Mouse (Mus musculus) heart, embryonic 12.5 days (tissue): Measurements from ENCODE around the gene Adipor2. TPM values are rescaled to one million over a fixed set of nuclear protein-coding genes. Genes with fewer than 3 reads are reported as not detected.
A peak's percentile ranks its signal among the peaks of the same experiment; 100 is the strongest.
"Not testable (repeated sequence)": the region's sequence is repeated elsewhere in the genome, so short reads cannot be mapped to it uniquely, and the experiment has no call there.

Experiments used
- ATAC-seq: fragments of 200-750 bp; cut with Nextera tagmentation; 2 replicates; pipeline ENCODE4 v1.8.0; 2017; ENCODE audit warnings: moderate TSS enrichment, moderate library complexity; ENCODE audit not compliant: insufficient number of reproducible peaks, low FRiP score
- H3K27ac ChIP-seq: fragments of 300-500 bp; sonication (generic); 2 replicates; pipeline ENCODE4 v1.5.1; 2016; ENCODE audit warnings: mild to moderate bottlenecking, moderate library complexity; ENCODE audit not compliant: poor library complexity, severe bottlenecking
- H3K27me3 ChIP-seq: fragments of 300-500 bp; sonication (generic); replicated peaks from 2 replicates; pipeline ENCODE4 v1.6.1; 2016; ENCODE audit warnings: mild to moderate bottlenecking, moderate library complexity
- H3K36me3 ChIP-seq: fragments of 300-500 bp; sonication (generic); 2 replicates; pipeline ENCODE4 v1.6.1; 2016; ENCODE audit warnings: mild to moderate bottlenecking, moderate library complexity
- H3K4me1 ChIP-seq: fragments of 300-500 bp; sonication (generic); replicated peaks from 2 replicates; pipeline ENCODE4 v1.6.1; 2016; ENCODE audit warnings: mild to moderate bottlenecking
- H3K4me2 ChIP-seq: fragments of 300-500 bp; sonication (generic); 2 replicates; pipeline ENCODE4 v1.6.1; 2016; ENCODE audit warnings: mild to moderate bottlenecking, moderate library complexity
- H3K4me3 ChIP-seq: fragments of 300-500 bp; sonication (generic); 2 replicates; pipeline ENCODE4 v1.5.1; 2016; ENCODE audit warnings: mild to moderate bottlenecking
- H3K9ac ChIP-seq: fragments of 300-500 bp; sonication (generic); 2 replicates; pipeline ENCODE4 v1.6.1; 2016; ENCODE audit warnings: mild to moderate bottlenecking, moderate library complexity
- H3K9me3 ChIP-seq: fragments of 300-500 bp; sonication (generic); replicated peaks from 2 replicates; pipeline ENCODE4 v1.6.1; 2016; ENCODE audit warnings: mild to moderate bottlenecking, moderate library complexity
- WGBS: fragments of 180-500 bp; shearing (Covaris S2); methylation state at CpG from one replicate; pipeline ENCODE4 v1.1.7; 2016; 5-methylcytosine and 5-hydroxymethylcytosine counted together
- polyA plus RNA-seq: library from polyadenylated mRNA; unstranded; fragments of >200 nt; fragmentation: Nextera tagmentation; extraction: Ambion mirVana; gene quantifications from 2 replicates; pipeline ENCODE4 v1.2.1, GENCODE M21; 2016

Gene Adipor2
- polyA plus RNA-seq, 1 experiment from 2014 or later = 27.8 TPM

DNA sequence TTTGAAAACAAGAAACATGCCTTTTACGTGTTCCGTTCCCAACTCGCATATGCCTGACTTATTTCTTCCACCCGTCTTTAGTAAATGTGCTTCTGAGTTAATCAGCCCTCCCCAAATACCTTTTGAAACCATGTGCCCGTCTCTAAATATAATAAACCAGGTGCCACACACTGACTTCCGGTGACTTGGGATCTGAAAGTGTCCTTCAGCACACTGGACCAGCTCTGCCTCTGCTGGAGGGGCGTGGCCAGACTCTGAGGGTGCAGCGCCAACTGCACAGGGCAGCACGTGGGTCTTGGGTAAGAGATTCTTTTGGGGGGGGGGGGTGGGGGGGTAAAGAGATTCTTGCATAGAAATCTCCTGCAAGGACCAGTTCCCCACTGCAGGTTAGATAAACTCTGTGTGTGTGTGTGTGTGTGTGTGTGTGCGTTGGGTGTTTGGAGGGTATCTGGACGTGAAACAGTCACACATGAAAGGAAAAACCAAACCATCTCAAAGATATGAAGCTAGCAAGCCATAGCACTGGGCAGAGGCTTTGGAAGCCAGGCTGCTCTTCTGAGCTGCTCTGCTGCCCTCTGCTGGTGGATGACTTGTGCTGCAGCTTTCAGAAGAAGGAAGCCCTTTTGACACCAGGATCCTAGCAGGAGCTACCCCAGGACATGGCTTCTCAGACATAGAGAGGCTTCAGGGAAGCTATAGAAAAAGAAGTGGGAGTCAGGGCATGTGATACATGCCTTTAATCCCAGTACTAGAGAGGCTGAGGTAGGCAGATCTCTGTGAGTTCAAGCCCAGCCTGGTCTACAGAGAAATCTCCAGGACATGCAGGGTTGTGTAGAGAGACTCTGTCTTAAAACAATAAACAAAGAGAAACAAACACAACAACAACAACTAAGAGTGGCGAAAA, 26.5 kb upstream of the Adipor2 start:
- Histone ChIP-seq H3K9me3 (no peaks in the 10 kb centered on the region), H3K27ac (no peak overlapping the region; the same call in 1 of the 2 replicates), H3K9ac (no peak overlapping the region), H3K4me3 (no peak overlapping the region), H3K4me2 (peak overlapping the region; percentile 56), H3K4me1 (peaks cover 15% of the 10 kb centered on the region), H3K36me3 (no peaks in the 10 kb centered on the region), H3K27me3 (no peaks in the 10 kb centered on the region)
- WGBS = 38% methylated on average over 12 of the region's 12 CpGs
- 0 out of 2 replicates have a peak, but pooled peaks have one; percentile 30 for ATAC-seq

DNA sequence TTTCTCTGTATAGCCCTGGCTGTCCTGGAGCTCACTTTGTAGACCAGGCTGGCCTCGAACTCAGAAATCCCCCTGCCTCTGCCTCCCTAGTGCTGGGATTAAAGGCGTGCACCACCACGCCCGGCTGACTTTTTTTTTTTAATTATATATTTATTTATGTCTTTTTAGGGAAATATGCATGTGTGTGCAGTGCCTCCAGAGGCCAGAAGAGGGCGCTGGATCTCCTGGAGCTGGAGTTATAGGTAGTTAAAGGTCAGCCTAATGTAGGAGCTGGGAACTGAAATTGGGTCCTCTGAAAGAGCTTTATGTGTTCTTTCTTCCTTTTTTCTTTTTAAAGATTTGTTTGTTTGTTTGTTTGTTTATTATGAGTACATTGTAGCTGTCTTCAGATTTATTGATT, 25.2 kb upstream of the Adipor2 start:
- not testable (repeated sequence) for H3K27me3 ChIP-seq, H3K4me2 ChIP-seq, H3K9me3 ChIP-seq, H3K9ac ChIP-seq, H3K4me3 ChIP-seq, ATAC-seq, H3K36me3 ChIP-seq, H3K27ac ChIP-seq
- H3K4me1 ChIP-seq = peaks cover 22% of the 10 kb centered on the region
- WGBS = 73% methylated on average over 5 of the region's 5 CpGs

DNA sequence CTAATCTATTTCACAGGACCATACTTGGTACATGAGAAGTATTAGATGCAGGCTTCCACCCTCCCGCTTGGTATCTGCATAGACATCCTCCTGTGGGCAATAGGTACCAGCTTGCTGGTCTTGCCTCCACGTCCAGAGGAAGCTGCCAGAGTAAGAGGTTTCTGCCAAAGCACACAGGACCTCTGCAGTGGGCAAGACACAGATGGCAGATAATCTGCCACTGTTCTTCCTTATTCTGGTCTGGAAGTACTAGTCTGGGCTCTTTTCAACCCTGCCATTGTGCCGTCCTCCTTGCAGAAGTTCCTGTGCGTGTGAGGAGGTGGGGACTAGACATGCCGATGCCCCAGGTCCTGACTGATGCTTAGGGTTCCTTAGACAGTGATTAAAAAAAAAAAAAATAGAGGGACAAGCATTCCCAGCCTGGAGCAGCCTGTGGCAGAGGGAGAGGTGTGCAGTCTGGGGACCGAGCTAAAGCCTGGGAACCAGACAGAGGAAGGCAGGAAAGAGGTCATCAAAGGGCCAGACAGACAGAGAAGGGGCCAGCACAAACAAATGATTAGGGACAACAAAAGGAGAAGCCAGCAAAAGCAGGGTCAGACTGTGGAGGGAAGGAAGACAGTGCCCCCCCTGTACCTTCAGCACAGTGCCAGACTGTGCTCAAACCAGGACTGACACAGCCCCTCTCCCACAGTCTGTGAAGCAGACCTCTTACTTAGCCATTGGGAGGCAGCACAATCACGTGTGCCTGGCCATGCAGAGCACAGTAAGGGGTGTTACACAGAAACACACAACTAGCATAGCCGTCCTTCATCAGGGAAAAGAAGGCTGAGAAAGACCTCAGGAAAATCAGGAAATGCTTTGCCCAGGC, 20.6 kb upstream of the Adipor2 start:
- Histone ChIP-seq H3K27me3 (no peaks in the 10 kb centered on the region), H3K4me3 (no peak overlapping the region), H3K4me2 (no peak overlapping the region), H3K36me3 (no peaks in the 10 kb centered on the region; the same call in 1 of the 2 replicates), H3K4me1 (peaks cover 17% of the 10 kb centered on the region), H3K9ac (peak overlapping the region; percentile 35; the same call in 1 of the 2 replicates), H3K9me3 (no peaks in the 10 kb centered on the region), H3K27ac (no peak overlapping the region)
- 43% methylated on average over 8 of the region's 8 CpGs for WGBS
- peak; percentile 58; the same call in 1 of the 2 replicates for ATAC-seq

DNA sequence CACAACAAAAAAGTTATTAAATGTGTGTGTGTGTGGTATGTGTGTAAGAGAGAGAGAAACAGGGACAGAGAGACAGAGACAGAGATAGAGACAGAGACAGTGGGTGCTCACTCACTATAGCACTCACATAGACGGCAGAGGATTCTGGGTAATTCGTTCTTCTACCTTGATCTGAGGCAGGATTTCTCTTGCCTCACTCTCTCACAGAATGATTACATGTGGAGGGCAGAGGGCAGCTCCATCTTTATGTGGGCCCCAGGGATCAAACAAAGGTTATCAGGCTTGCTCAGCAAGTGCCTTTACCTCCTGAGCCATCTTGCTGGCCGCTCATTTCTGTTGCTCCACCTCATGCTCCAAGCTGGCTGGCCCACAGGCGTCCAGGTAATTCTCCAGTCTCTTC, 16.9 kb upstream of the Adipor2 start:
- H3K4me3 ChIP-seq = no peak overlapping the region
- H3K9ac ChIP-seq = no peak overlapping the region
- H3K27me3 ChIP-seq = no peaks in the 10 kb centered on the region
- no peak overlapping the region for H3K27ac ChIP-seq
- peaks cover 21% of the 10 kb centered on the region for H3K4me1 ChIP-seq
- H3K9me3 ChIP-seq = no peaks in the 10 kb centered on the region
- H3K36me3 ChIP-seq = no peaks in the 10 kb centered on the region; the same call in 1 of the 2 replicates
- no peak overlapping the region for H3K4me2 ChIP-seq
- no peak for ATAC-seq
- WGBS = 77% methylated on average over 4 of the region's 4 CpGs

DNA sequence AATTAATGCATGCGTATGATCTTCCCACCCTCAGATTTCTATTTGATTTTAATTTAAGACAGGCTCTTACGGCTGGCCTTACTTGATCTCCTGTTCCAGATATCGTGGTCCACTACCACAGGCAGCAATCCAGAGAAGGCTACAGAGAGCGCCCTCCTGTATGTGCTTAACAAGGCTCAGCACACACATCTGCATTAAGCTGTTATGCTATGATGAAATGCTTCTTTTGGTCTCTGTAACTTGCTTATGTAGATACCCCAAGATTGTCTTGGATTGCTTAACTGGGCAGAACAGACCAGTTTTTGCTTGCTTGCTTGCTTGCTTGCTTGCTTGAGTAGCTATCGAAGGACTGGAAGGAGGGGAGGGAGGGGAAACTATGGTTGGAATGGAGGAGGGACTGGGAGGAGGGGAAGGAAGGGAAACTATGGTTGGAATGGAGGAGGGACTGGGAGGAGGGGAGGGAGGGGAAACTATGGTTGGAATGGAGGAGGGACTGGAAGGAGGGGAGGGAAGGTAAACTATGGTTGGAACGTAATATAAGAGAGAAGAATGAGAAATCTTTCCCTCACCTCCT, 14.3 kb upstream of the Adipor2 start:
- H3K9me3 ChIP-seq = no peaks in the 10 kb centered on the region
- no peaks in the 10 kb centered on the region; the same call in 1 of the 2 replicates for H3K36me3 ChIP-seq
- H3K27ac ChIP-seq = no peak overlapping the region
- H3K4me2 ChIP-seq = no peak overlapping the region
- no peak for ATAC-seq
- no peak overlapping the region for H3K4me3 ChIP-seq
- WGBS = 64% methylated on average over 6 of the region's 6 CpGs
- H3K27me3 ChIP-seq = no peaks in the 10 kb centered on the region
- no peak overlapping the region for H3K9ac ChIP-seq
- H3K4me1 ChIP-seq = peaks cover 5% of the 10 kb centered on the region

DNA sequence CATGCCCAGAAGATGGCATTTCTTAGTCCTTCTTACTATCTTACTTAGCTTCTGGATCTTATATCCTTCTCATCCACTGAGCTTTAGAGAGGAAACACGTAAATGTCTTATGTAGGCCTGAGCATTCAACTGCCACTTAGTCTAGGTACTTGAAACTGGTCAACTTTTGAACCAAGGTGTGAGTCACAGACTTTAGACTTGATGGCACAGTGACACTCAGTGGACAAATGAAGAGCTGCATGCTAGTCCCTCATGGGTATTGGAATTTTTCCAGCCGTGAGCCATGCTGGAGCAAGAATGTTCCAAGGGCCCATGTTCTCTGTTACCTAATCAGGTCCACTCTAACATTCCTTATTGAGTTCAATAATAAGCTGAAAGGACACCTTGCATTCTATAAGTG, 13.0 kb upstream of the Adipor2 start:
- no peak for ATAC-seq
- no peaks in the 10 kb centered on the region; the same call in 1 of the 2 replicates for H3K36me3 ChIP-seq
- H3K9ac ChIP-seq = no peak overlapping the region
- no peaks in the 10 kb centered on the region for H3K9me3 ChIP-seq
- no peaks in the 10 kb centered on the region for H3K27me3 ChIP-seq
- no peak overlapping the region for H3K27ac ChIP-seq
- peaks cover 5% of the 10 kb centered on the region for H3K4me1 ChIP-seq
- no peak overlapping the region for H3K4me3 ChIP-seq
- 27% methylated on average over 2 of the region's 2 CpGs for WGBS
- no peak overlapping the region for H3K4me2 ChIP-seq

DNA sequence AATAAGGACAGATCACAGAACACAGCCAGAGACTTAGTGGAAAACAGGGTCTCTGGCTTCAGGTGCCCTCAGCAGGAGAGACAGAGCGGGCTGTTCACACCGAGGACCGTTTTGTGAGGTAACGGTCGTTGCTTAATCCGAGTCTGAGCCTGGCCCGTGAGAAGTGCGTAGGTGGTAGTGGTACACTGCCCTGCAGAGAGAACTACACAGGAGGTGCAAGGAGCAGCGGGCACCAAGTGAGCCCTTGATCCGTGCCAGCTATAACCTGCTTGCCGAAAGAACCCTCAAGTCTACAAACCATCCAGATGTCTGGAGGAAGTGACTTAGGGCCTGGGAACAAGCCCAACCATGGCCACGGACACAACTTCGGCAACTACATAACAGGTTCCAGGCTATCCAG, 11.8 kb upstream of the Adipor2 start:
- Histone ChIP-seq H3K4me1 (peaks cover 5% of the 10 kb centered on the region), H3K9me3 (no peaks in the 10 kb centered on the region), H3K4me3 (no peak overlapping the region), H3K4me2 (no peak overlapping the region), H3K27me3 (no peaks in the 10 kb centered on the region), H3K27ac (no peak overlapping the region), H3K36me3 (no peaks in the 10 kb centered on the region; the same call in 1 of the 2 replicates), H3K9ac (no peak overlapping the region)
- 91% methylated on average over 13 of the region's 13 CpGs for WGBS
- ATAC-seq = no peak

DNA sequence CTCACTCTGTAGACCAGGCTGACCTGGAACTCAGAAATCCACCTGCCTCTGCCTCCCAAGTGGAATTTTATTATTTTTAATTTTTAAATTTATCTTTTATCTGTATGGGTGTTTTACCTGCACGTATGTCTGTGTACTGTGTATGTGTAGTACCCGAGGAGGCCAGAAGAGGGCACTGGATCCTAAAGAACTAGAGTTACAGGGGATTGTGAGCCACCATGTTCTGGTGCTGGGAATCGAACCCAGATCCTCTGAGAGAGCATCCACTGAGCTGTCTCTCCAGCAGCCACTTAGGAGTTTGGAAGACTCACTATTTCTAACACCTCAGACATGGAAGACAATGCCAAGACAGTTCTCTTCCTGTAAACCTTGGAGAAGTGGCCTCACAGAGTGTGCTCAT, 11.1 kb upstream of the Adipor2 start:
- Histone ChIP-seq H3K4me1 (peaks cover 5% of the 10 kb centered on the region), H3K9ac (no peak overlapping the region), H3K36me3 (no peaks in the 10 kb centered on the region; the same call in 1 of the 2 replicates), H3K4me2 (no peak overlapping the region), H3K4me3 (no peak overlapping the region), H3K27ac (no peak overlapping the region), H3K27me3 (no peaks in the 10 kb centered on the region), H3K9me3 (no peaks in the 10 kb centered on the region)
- ATAC-seq = no peak
- WGBS = 79% methylated on average over 3 of the region's 3 CpGs

DNA sequence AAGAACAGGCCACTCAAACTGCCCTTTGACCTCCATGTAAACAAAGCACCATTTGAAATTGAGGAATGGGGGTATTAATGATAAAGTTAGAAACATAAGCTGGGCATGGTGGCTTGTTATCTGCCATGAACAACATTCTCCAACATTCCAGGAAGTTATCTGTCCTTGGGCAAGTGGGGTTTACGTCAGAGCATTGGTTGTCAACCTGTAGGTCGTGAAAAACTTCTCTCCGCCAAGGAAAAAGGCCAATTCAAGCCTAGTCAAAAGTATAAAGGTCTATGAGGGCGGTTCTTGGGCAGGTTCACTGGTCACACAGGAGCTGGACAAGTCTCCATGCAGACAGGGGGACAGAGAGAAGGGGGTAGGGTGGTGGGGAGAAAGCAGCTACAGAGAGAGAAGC, 3.5 kb upstream of the Adipor2 start:
- no peak overlapping the region for H3K4me2 ChIP-seq
- H3K27me3 ChIP-seq = no peaks in the 10 kb centered on the region
- no peak for ATAC-seq
- no peak overlapping the region for H3K4me3 ChIP-seq
- 46% methylated on average over 4 of the region's 4 CpGs for WGBS
- peaks cover 34% of the 10 kb centered on the region for H3K4me1 ChIP-seq
- no peaks in the 10 kb centered on the region for H3K9me3 ChIP-seq
- H3K9ac ChIP-seq = no peak overlapping the region
- H3K36me3 ChIP-seq = no peaks in the 10 kb centered on the region
- no peak overlapping the region for H3K27ac ChIP-seq

DNA sequence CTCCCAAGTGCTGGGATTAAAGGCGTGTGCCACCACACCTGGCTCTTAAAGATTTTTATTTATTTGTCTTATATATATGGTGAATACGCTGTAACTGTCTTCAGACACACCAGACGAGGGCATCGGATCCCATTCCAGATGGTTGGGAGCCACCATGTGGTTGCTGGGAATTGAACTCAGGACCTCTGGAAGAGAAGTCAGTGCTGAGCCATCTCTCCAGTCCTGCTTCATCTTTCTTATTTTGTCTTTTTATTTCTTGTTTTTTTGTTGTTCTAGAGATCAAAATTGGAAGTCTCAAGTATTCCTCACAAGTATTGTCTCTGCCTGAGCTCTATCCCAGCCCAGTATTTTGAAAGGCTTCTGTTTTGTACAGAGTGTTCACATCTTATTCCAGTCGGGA, 2.9 kb upstream of the Adipor2 start:
- no peak overlapping the region for H3K4me3 ChIP-seq
- ATAC-seq = no peak
- peaks cover 34% of the 10 kb centered on the region for H3K4me1 ChIP-seq
- no peaks in the 10 kb centered on the region for H3K27me3 ChIP-seq
- no peaks in the 10 kb centered on the region for H3K36me3 ChIP-seq
- no peak overlapping the region for H3K4me2 ChIP-seq
- no peak overlapping the region for H3K9ac ChIP-seq
- H3K27ac ChIP-seq = no peak overlapping the region
- WGBS = 88% methylated on average over 5 of the region's 5 CpGs
- H3K9me3 ChIP-seq = no peaks in the 10 kb centered on the region

DNA sequence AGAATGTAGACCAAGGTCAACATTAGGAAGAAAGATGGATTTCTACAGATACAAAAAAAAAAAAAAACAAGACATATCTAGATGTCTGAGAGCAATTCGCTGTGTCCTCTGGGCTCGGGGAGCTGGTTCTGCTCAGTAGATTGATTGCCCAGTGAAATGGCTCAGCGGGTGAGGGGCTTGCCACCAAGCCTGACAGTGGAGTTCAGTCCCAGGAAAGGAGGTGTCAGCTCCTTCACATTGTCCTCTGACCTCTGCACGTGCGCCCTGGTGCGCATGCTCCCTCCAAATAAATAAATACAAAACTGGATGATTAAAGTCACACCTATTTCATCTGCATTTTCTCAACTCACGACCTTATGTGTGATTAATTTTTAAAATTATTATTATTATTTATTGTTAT, 1.9 kb upstream of the Adipor2 start:
- Histone ChIP-seq H3K4me3 (no peak overlapping the region), H3K27ac (no peak overlapping the region), H3K4me1 (peaks cover 34% of the 10 kb centered on the region), H3K27me3 (no peaks in the 10 kb centered on the region), H3K4me2 (no peak overlapping the region), H3K9me3 (no peaks in the 10 kb centered on the region), H3K9ac (no peak overlapping the region), H3K36me3 (no peaks in the 10 kb centered on the region)
- ATAC-seq = no peak
- 65% methylated on average over 7 of the region's 7 CpGs for WGBS
